Mouse (Mus musculus) cortical plate, adult 2 months (tissue): ENCODE data around the gene Car5a.

Source experiments
- CTCF ChIP-seq: fragments of 200-500 bp; IDR thresholded peaks from 2 replicates; pipeline ENCODE4 v1.5.1; 2011; ENCODE audit warnings: mild to moderate bottlenecking, control low read depth, low read length; ENCODE audit not compliant: insufficient read depth; ENCODE audit errors: extremely low read depth
- POLR2A ChIP-seq: fragments of 200-500 bp; IDR thresholded peaks from 2 replicates; pipeline ENCODE4 v1.6.1; 2011; ENCODE audit warnings: mild to moderate bottlenecking, low read length, control low read depth; ENCODE audit not compliant: insufficient read depth; ENCODE audit errors: extremely low read depth

DNA sequence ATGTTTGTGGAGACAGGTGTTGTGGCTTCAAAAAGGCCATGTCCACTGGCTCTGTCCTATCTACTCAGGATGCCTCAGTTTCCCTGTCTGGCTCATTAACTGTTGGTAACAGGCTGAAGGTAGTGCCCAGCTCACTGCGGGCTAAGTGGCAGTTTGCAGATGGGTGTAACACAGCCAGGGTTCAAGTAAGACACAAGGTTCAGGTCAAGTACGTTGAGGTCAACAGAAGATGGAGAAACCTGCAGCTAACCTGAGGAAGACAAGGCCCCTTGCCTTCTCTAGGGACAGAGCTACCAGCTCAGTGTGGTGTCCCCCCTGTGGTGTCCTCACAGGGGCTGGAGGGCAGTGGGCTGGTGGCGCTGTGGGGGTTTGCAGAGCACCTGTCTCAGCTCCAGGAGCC is 65.0 kb downstream of the Car5a start:
- TF ChIP-seq CTCF (no peak), POLR2A (no peak)
